Mouse (Mus musculus) c-Kit-positive CD71-positive TER-119-positive erythroid progenitor cells, embryonic 14.5 days (primary cell): ENCODE data around the gene Utrn.

Experiments used
- DNase-seq: peaks from one replicate; pipeline ENCODE4 v3.0.0-alpha.2; 2013; ENCODE audit warnings: low spot score

The Utrn gene

GRCm38 (mm10) chr10:12587318-12587717 is 281.8 kb downstream of the Utrn start:
- DNase-seq, result no peak

- DNase-seq, result no peak
Observed at GRCm38 (mm10) chr10:12586825-12587224, 282.3 kb downstream of the Utrn start.

- DNase-seq, result no peak
Observed at GRCm38 (mm10) chr10:12586200-12586599, 283.0 kb downstream of the Utrn start.

- no peak for DNase-seq
Observed at GRCm38 (mm10) chr10:12583473-12583872, 285.7 kb downstream of the Utrn start.

GRCm38 (mm10) chr10:12579048-12579447 is 290.1 kb downstream of the Utrn start:
- no peak for DNase-seq

- DNase-seq, result no peak
Observed at GRCm38 (mm10) chr10:12575849-12576435, 293.2 kb downstream of the Utrn start.

GRCm38 (mm10) chr10:12574760-12575159 is 294.4 kb downstream of the Utrn start:
- DNase-seq, result no peak

- DNase-seq, result peak; percentile 36
Observed at GRCm38 (mm10) chr10:12573601-12574000, 295.6 kb downstream of the Utrn start.

- no peak for DNase-seq
Observed at GRCm38 (mm10) chr10:12572759-12573158, 296.4 kb downstream of the Utrn start.

GRCm38 (mm10) chr10:12564425-12564824 is 304.7 kb downstream of the Utrn start:
- DNase-seq, result no peak

GRCm38 (mm10) chr10:12558810-12559209 is 310.4 kb downstream of the Utrn start:
- no peak for DNase-seq

GRCm38 (mm10) chr10:12554090-12554718 is 315.0 kb downstream of the Utrn start:
- no peak for DNase-seq

- no peak for DNase-seq
Observed at GRCm38 (mm10) chr10:12552890-12553278, 316.3 kb downstream of the Utrn start.

GRCm38 (mm10) chr10:12552196-12552889 is 316.8 kb downstream of the Utrn start:
- DNase-seq, result no peak

- no peak for DNase-seq
Observed at GRCm38 (mm10) chr10:12551735-12552134, 317.4 kb downstream of the Utrn start.

- no peak for DNase-seq
Observed at GRCm38 (mm10) chr10:12549945-12550540, 319.1 kb downstream of the Utrn start.

- DNase-seq, result no peak
Observed at GRCm38 (mm10) chr10:12549261-12549660, 319.9 kb downstream of the Utrn start.

- no peak for DNase-seq
Observed at GRCm38 (mm10) chr10:12548616-12549084, 320.5 kb downstream of the Utrn start.

- no peak for DNase-seq
Observed at GRCm38 (mm10) chr10:12547037-12547625, 322.0 kb downstream of the Utrn start.

- DNase-seq, result no peak
Observed at GRCm38 (mm10) chr10:12545440-12545839, 323.7 kb downstream of the Utrn start.

- no peak for DNase-seq
Observed at GRCm38 (mm10) chr10:12541757-12542156, 327.4 kb downstream of the Utrn start.

GRCm38 (mm10) chr10:12535272-12535671 is 333.9 kb downstream of the Utrn start:
- DNase-seq, result no peak
